Mouse (Mus musculus) thymus, postnatal 0 days (tissue): ENCODE measurements around the gene Dusp8. TPM values are rescaled to one million over a fixed set of nuclear protein-coding genes. Genes with fewer than 3 reads are reported as not detected.

ENCODE experiments used
- DNase-seq: peaks from one replicate; pipeline ENCODE4 v3.0.0-alpha.2; 2015; ENCODE audit warnings: low spot score
- polyA plus RNA-seq: library from polyadenylated mRNA; unstranded; fragments of >200 nt; fragmentation: Nextera tagmentation; extraction: Ambion mirVana; gene quantifications from 2 replicates; pipeline ENCODE4 v1.2.1, GENCODE M21; 2015

The Dusp8 gene
- polyA plus RNA-seq, 1 experiment from 2014 or later = 0.34 TPM

- no peak for DNase-seq
Observed at GRCm38 (mm10) chr7:142055431-142055830, 40.2 kb downstream of the Dusp8 start.

- DNase-seq = no peak
Observed at GRCm38 (mm10) chr7:142050536-142050935, 45.1 kb downstream of the Dusp8 start.

GRCm38 (mm10) chr7:142045932-142046331, 49.7 kb downstream of the Dusp8 start:
- no peak for DNase-seq

GRCm38 (mm10) chr7:142045344-142045743, 50.3 kb downstream of the Dusp8 start:
- no peak for DNase-seq

- no peak for DNase-seq
Observed at GRCm38 (mm10) chr7:142040756-142041155, 54.9 kb downstream of the Dusp8 start.

- peak; percentile 57 for DNase-seq
Observed at GRCm38 (mm10) chr7:142037553-142038170, 58.0 kb downstream of the Dusp8 start.

- no peak for DNase-seq
Observed at GRCm38 (mm10) chr7:142035048-142035811, 60.4 kb downstream of the Dusp8 start.

- no peak for DNase-seq
Observed at GRCm38 (mm10) chr7:142034198-142034597, 61.4 kb downstream of the Dusp8 start.

- no peak for DNase-seq
Observed at GRCm38 (mm10) chr7:142030073-142030472, 65.6 kb downstream of the Dusp8 start.

Other genes with a start within 250 kb of the Dusp8 start
- gene Tollip, start 177.3 kb downstream of the Dusp8 start, polyA plus RNA-seq = 50.6 and 51.6 TPM in 2 replicates
- 0.32 and 0.57 TPM in 2 replicates for gene Brsk2, start 146.1 kb downstream of the Dusp8 start, polyA plus RNA-seq
- 92.2 and 93.5 TPM in 2 replicates for gene Mob2, start 34.8 kb downstream of the Dusp8 start, polyA plus RNA-seq
- not detected in 2 replicates for gene Gm45618, start 24.9 kb upstream of the Dusp8 start, polyA plus RNA-seq
- gene Gm39115, start 40.2 kb upstream of the Dusp8 start, polyA plus RNA-seq = not detected in 2 replicates
- not detected in 2 replicates for gene Gm45337, start 48.8 kb upstream of the Dusp8 start, polyA plus RNA-seq
- not detected in 2 replicates for gene Gm29735, start 61.3 kb upstream of the Dusp8 start, polyA plus RNA-seq
- not detected in 2 replicates for gene Gm4553, start 69.9 kb upstream of the Dusp8 start, polyA plus RNA-seq
- gene Krtap5-2, start 80.2 kb upstream of the Dusp8 start, polyA plus RNA-seq = not detected in 2 replicates
- gene Gm10153, start 94.5 kb upstream of the Dusp8 start, polyA plus RNA-seq = not detected in 2 replicates
- gene Krtap5-3, start 105.5 kb upstream of the Dusp8 start, polyA plus RNA-seq = not detected in 2 replicates
- not detected in 2 replicates for gene Gm7579, start 116.0 kb upstream of the Dusp8 start, polyA plus RNA-seq
- 0.16 TPM in 1 of 2 replicates, not detected in the other for gene Krtap5-5, start 134.1 kb upstream of the Dusp8 start, polyA plus RNA-seq
- not detected in 2 replicates for gene Gm40460, start 145.2 kb upstream of the Dusp8 start, polyA plus RNA-seq
- not detected in 2 replicates for gene Gm2431, start 162.5 kb upstream of the Dusp8 start, polyA plus RNA-seq
- not detected in 2 replicates for gene Gm4559, start 178.5 kb upstream of the Dusp8 start, polyA plus RNA-seq
- gene Krtap5-1, start 201.3 kb upstream of the Dusp8 start, polyA plus RNA-seq = not detected in 2 replicates
- gene Krtap5-4, start 207.7 kb upstream of the Dusp8 start, polyA plus RNA-seq = not detected in 2 replicates